Mouse (Mus musculus) C3H10T1/2 (cell line): ENCODE data around the gene Psmb2. TPM values are rescaled to one million over a fixed set of nuclear protein-coding genes. Genes with fewer than 3 reads are reported as not detected.

Experiments
- polyA plus RNA-seq, 2 experiments: library from polyadenylated mRNA; unstranded; fragments of >200 nt; fragmentation: generic; extraction: Trizol; gene quantifications; one replicate each; pipeline ENCODE4 v1.2.1; 2012; ENCODE audit warnings: missing spikeins in 2 of 2

Gene Psmb2
- 100 to 1,000 TPM; 204 to 213 TPM for polyA plus RNA-seq

DNA sequence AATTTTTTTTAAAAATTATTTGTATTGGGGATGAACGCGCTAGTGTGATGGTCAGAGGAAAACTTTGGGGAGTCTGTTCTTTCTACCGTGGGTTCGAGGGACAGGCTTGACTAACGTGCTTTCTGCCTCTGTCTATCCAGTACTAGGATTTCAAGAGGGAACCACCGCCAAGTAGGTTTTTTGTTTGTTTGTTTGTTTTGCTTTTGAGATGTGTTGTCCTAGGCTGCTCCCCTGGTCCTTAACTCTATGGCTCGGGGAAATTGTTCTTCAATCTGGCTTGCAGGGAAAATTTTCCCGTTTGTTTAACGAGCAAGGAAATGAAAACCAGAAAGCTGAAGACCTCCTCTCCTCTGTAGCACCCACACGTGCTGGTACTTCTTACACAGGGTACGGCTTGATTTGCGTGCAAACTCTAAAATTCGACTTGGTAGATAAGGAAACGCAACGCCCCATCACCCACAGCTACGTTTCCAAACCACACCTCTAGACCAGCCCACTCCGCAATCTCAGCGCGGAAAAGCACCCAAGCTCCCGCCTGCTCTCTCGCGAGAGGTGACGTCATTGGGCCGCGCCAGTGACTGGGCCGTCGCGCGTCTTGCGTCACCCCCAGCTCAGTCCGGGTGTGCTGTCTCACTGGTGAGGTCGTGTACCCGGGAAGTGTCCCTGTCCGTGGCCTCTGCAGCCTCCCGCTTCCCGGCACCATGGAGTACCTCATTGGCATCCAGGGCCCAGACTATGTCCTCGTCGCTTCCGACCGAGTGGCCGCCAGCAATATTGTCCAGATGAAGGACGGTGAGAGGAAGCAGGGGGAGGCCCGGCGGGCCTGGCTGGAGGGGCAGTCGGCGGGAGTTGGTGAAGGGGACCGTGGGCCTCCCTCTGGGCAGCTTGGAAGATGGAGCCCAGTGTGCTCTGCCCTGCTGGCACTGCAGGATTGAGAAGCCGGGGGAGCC lies at the start of gene Psmb2:
Gene Psmb2 (plus strand): TSS at position 577 of the 950 bp plus-strand sequence.

GRCm38 (mm10) chr4:126736001-126736414 lies 58.6 kb downstream of the Psmb2 start, which contains the start of gene Tfap2e:
TSS of gene Tfap2e (minus strand) at chr4:126736240.

DNA sequence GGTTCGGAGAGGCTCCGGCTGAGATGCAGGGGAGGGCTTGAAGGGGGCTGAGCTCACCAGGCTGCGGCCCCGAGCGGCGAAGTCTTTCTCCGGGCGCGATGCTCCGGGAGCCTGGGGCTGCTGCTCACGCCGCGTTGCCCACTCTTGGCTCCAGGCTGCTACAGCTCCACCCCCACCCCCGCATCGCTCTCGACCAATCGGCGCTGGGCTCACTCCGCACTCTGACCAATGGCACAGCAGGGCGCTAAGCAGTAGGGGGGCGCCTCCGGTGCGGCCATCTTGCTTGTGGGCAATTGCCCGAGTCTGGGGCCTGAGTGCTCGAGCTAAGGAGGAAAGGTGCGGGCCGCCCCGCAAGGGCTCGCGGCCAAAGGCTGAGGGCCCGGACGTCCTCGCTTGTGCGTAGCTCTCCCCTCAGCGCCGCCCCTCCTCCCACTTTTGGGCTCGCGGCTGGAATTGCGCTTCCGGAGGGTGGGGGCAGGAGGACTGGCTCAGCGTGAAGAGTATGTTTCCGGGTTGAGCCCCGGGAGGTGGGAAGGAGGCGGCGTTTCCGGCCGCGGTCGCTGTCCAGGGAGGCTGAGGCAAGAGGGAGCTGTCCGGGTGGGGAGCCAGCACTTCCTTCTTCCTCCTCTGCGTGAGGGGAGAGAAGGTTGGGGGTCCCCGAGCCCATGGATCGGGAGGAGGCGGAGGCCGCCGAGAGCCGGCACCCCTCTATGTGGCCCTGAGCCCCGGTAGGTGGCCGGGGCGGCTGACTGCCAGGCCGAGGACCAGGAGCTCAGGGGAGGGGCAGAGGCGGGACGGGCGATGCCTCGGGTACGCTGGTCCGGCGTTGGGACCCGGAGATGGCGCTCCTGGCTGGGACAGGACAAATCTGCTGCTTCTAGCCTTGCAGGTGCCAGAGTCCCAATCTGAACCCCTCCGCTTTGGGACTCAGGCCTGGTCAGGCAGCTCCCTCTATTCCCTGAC lies 76.1 kb downstream of the Psmb2 start, which contains the start of the genes Ncdn and AU040320:
Gene Ncdn (minus strand): TSS at position 171 of the 963 bp plus-strand sequence.
Gene AU040320 (plus strand): TSS at position 277 of the 963 bp plus-strand sequence.

Other genes with a start within 250 kb of the Psmb2 start
- gene Ago3, start 248.1 kb upstream of the Psmb2 start, polyA plus RNA-seq: 1 to 10 TPM in 1 of 2 experiments, under 1 TPM in 1; 0.48 to 2.0 TPM
- gene Ago1, start 209.0 kb upstream of the Psmb2 start, polyA plus RNA-seq: 10 to 100 TPM in 1 of 2 experiments, 1 to 10 TPM in 1; 1.8 to 16.0 TPM
- gene Ago4, start 144.2 kb upstream of the Psmb2 start, polyA plus RNA-seq: under 1 TPM; 0.01 to 0.27 TPM
- gene Clspn, start 120.7 kb upstream of the Psmb2 start, polyA plus RNA-seq: 1 to 10 TPM; 1.5 to 2.3 TPM
- gene 5730409E04Rik, start 67.8 kb upstream of the Psmb2 start, polyA plus RNA-seq: 1 to 10 TPM; 1.0 to 5.7 TPM
- not detected for gene Tfap2e, start 58.6 kb downstream of the Psmb2 start, polyA plus RNA-seq
- 10 to 100 TPM; 16.8 to 33.9 TPM for gene Ncdn, start 75.8 kb downstream of the Psmb2 start, polyA plus RNA-seq
- 10 to 100 TPM in 1 of 2 experiments, 1 to 10 TPM in 1; 4.2 to 16.4 TPM for gene AU040320, start 75.9 kb downstream of the Psmb2 start, polyA plus RNA-seq